Mouse (Mus musculus) thymus, adult 2 months (tissue): ENCODE results near the gene Ttc33. TPM values are rescaled to one million over a fixed set of nuclear protein-coding genes. Genes with fewer than 3 reads are reported as not detected.
"Not testable (repeated sequence)": the region's sequence is repeated elsewhere in the genome, so short reads cannot be mapped to it uniquely, and the experiment has no call there.

Source experiments
- DNase-seq: peaks from one replicate; pipeline ENCODE4 v3.0.0; 2021
- H3K27ac ChIP-seq: fragments of 200-500 bp; 2 replicates; pipeline ENCODE4 v1.5.1; 2012; ENCODE audit warnings: low read length, control low read depth; ENCODE audit not compliant: control insufficient read depth, insufficient read depth
- H3K27me3 ChIP-seq: fragments of 200-500 bp; 2 replicates; pipeline ENCODE4 v1.6.1; 2012; ENCODE audit warnings: mild to moderate bottlenecking, low read length, moderate library complexity, mixed read lengths; ENCODE audit not compliant: control insufficient read depth, insufficient read depth
- H3K36me3 ChIP-seq: fragments of 200-500 bp; 2 replicates; pipeline ENCODE4 v1.6.1; 2012; ENCODE audit warnings: mild to moderate bottlenecking, low read length, moderate library complexity; ENCODE audit not compliant: control insufficient read depth, insufficient read depth
- H3K4me1 ChIP-seq: fragments of 200-500 bp; replicated peaks from 2 replicates; pipeline ENCODE4 v1.6.1; 2012; ENCODE audit warnings: low read length; ENCODE audit not compliant: control insufficient read depth, insufficient read depth
- H3K4me3 ChIP-seq: fragments of 200-500 bp; 2 replicates; pipeline ENCODE4 v1.5.1; 2012; ENCODE audit warnings: mild to moderate bottlenecking, low read length, control low read depth, moderate library complexity; ENCODE audit not compliant: control insufficient read depth, insufficient read depth
- CTCF ChIP-seq: fragments of 200-500 bp; IDR thresholded peaks from 2 replicates; pipeline ENCODE4 v1.5.1; 2012; ENCODE audit warnings: mild to moderate bottlenecking, control low read depth, low read length, moderate library complexity, borderline replicate concordance; ENCODE audit not compliant: control insufficient read depth, poor library complexity, insufficient read depth; ENCODE audit errors: extremely low read depth
- POLR2A ChIP-seq: fragments of 200-500 bp; IDR thresholded peaks from 2 replicates; pipeline ENCODE4 v1.6.1; 2012; ENCODE audit warnings: mild to moderate bottlenecking, low read length, control low read depth, moderate library complexity; ENCODE audit not compliant: control insufficient read depth, poor library complexity, insufficient read depth; ENCODE audit errors: extremely low read depth
- WGBS: fragments of 180-500 bp; shearing (Covaris S2); methylation state at CpG from one replicate; pipeline ENCODE4 v1.1.7; 2018; 5-methylcytosine and 5-hydroxymethylcytosine counted together
- polyA plus RNA-seq: library from polyadenylated mRNA; depleted of rRNA; stranded (reverse); fragments of >200 nt; gene quantifications from 2 replicates; pipeline ENCODE4 v1.2.3, GENCODE M21; 2012

Gene Ttc33
- polyA plus RNA-seq, 1 experiment, result 4.9 TPM

- no peak for TF ChIP-seq POLR2A
- no peak for TF ChIP-seq CTCF
- H3K36me3 ChIP-seq, result peaks cover 11% of the 10 kb centered on the region; the same call in 1 of the 2 replicates
- no peaks in the 10 kb centered on the region for H3K4me1 ChIP-seq
- no peak overlapping the region for H3K27ac ChIP-seq
- H3K4me3 ChIP-seq, result no peak overlapping the region
- DNase-seq, result no peak
- no peaks in the 10 kb centered on the region for H3K27me3 ChIP-seq
- 97% methylated on average over 9 of the region's 9 CpGs for WGBS
Measured at GRCm38 (mm10) chr15:5194931-5195330, 9.6 kb downstream of the Ttc33 start.

DNA sequence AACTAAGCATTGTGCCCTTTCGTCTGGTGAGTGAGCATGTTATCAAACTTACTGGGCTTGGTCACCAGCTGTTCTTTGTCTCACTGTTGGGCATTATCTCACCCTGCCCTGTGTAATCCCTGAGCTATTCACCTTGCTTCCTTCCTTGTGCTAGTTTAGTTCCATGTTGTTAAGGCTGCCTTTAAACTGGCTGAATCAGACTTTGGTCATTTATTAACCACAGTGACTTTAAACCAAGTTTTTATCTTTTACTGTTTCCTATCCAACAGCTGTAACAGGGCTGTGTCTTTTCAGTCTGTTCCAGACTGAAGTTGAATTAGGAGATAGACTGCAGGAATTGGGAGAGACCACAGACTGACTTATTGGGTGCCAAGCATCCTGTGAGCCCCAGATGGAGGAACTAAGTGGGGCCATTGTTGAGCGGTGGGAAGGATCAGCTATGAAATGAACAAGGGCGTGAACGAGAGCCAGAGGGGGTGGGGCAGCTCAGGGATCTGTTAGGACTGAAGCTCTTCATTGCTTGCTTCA is 10.7 kb downstream of the Ttc33 start:
- DNase-seq, result no peak
- H3K27ac ChIP-seq, result no peak overlapping the region
- TF ChIP-seq POLR2A (no peak), CTCF (no peak)
- peaks cover 8% of the 10 kb centered on the region; the same call in 1 of the 2 replicates for H3K36me3 ChIP-seq
- H3K4me1 ChIP-seq, result no peaks in the 10 kb centered on the region
- H3K27me3 ChIP-seq, result no peaks in the 10 kb centered on the region
- 72% methylated on average over 4 of the region's 4 CpGs for WGBS
- H3K4me3 ChIP-seq, result no peak overlapping the region

DNA sequence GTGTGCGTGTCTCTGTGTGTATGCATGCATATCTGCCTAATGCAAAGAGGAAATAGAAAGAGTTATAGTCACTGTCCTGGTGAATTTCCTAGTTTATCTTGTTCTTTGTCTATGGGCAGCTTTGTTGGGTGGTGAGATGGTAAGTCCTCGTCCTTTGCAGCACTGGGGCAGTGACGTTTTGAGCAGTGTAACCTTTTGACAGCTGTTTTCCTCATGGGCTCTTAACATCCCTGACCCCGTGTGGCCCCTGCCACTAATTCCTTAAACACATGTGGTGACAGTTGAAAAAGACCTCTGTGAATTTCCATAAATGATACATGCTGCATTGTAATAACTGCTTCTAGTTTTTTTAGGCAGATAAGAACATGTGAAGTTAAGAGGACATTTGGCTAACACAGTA is 11.4 kb downstream of the Ttc33 start:
- no peak overlapping the region for H3K27ac ChIP-seq
- H3K4me3 ChIP-seq, result no peak overlapping the region
- peaks cover 6% of the 10 kb centered on the region; the same call in 1 of the 2 replicates for H3K36me3 ChIP-seq
- WGBS, result 95% methylated on average over 4 of the region's 4 CpGs
- TF ChIP-seq CTCF, result no peak
- TF ChIP-seq POLR2A, result no peak
- no peaks in the 10 kb centered on the region for H3K27me3 ChIP-seq
- H3K4me1 ChIP-seq, result no peaks in the 10 kb centered on the region
- no peak for DNase-seq

DNA sequence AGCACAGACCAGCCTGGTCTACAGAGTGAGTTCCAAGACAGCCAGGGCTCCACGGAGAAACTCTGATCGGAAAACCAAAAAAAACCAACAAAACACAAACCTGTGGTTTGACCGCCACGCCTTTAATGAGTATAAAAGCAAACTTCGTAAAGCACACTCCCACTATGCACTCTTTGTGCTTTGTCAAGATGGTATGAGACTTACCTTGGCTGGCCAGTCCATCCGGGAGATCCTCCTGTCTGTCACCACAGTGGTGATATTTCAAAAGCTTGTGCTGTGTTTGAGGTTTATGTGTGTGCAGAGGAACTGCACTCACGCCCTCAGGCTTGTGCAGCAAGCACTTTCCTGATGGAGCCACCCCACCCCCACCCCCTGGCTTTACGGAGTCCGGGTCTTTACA is 19.9 kb downstream of the Ttc33 start:
- no peaks in the 10 kb centered on the region for H3K36me3 ChIP-seq
- DNase-seq, result no peak
- H3K27me3 ChIP-seq, result no peaks in the 10 kb centered on the region
- TF ChIP-seq POLR2A (no peak), CTCF (no peak)
- WGBS, result 84% methylated on average over 9 of the region's 9 CpGs
- no peaks in the 10 kb centered on the region for H3K4me1 ChIP-seq
- no peak overlapping the region for H3K4me3 ChIP-seq
- no peak overlapping the region for H3K27ac ChIP-seq

DNA sequence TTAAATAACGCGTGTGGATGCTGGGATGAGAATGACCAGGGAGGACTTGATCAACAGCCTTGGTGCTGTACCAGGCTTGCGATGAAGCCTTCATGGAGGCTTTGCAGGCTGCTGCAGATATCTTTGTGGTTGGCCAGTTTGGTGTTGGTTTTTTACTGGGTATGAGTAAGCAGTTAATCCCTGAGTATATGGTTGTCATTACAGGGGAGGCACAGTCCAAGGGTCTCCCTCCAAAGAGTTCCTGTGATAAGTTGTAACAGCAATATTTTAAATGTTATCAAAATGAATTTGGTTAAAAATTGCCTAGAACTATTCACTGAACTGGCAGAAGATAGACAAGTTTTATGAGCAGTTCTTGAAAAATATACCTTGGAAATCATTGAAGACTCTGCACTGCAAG is 23.8 kb downstream of the Ttc33 start:
- WGBS, result 96% methylated on average over 3 of the region's 3 CpGs
- Histone ChIP-seq H3K4me1 (no peaks in the 10 kb centered on the region), H3K27me3 (no peaks in the 10 kb centered on the region), H3K27ac (no peak overlapping the region), H3K36me3 (peaks cover 5% of the 10 kb centered on the region), H3K4me3 (no peak overlapping the region)
- TF ChIP-seq CTCF (no peak), POLR2A (no peak)
- DNase-seq, result no peak

DNA sequence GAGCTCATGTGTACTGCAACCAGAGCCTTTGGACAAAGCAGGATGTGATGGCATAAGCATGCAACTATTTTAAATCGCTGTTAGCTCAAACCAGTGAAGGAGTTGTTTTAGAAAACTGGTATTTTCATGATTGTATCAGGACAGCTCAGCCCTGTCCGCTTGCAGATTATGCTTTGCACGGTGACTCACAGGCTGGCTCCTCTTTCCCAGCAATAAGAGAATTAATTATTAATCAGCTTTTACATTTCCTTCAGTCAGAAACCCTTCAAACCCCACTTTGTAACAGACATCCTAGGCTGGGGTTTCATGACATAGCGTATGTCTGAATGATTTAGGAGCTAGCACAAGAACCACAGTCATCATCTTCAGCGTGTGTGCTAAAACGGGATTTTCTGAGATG is 35.2 kb downstream of the Ttc33 start:
- no peak overlapping the region for H3K27ac ChIP-seq
- no peak for TF ChIP-seq CTCF
- no peak for TF ChIP-seq POLR2A
- H3K27me3 ChIP-seq, result no peaks in the 10 kb centered on the region
- DNase-seq, result no peak
- no peak overlapping the region for H3K4me3 ChIP-seq
- 98% methylated on average over 6 of the region's 6 CpGs for WGBS
- no peaks in the 10 kb centered on the region for H3K4me1 ChIP-seq
- peaks cover 9% of the 10 kb centered on the region for H3K36me3 ChIP-seq

- not testable (repeated sequence) for H3K27me3 ChIP-seq, H3K4me3 ChIP-seq, H3K27ac ChIP-seq, DNase-seq, H3K4me1 ChIP-seq
- WGBS, result 90% methylated on average over 10 of the region's 10 CpGs
- H3K36me3 ChIP-seq, result peaks cover 35% of the 10 kb centered on the region
Measured at GRCm38 (mm10) chr15:5230746-5231145, 45.4 kb downstream of the Ttc33 start.
